Mouse (Mus musculus) gastrocnemius, postnatal 10 days (tissue): ENCODE measurements around the gene Zpbp. TPM values are rescaled to one million over a fixed set of nuclear protein-coding genes. Genes with fewer than 3 reads are reported as not detected.
A peak's percentile ranks its signal among the peaks of the same experiment; 100 is the strongest.

Experiments used
- DNase-seq: peaks from one replicate; pipeline ENCODE4 v3.0.0; 2021; ENCODE audit warnings: mixed read lengths
- long read RNA-seq, 2 experiments: library from polyadenylated mRNA; stranded (forward); transcript quantifications; one replicate each; pipeline ENCODE4 v2.0.0; 2021
- total RNA-seq, 2 experiments: library from RNA; stranded (reverse); gene quantifications; 2 replicates each; pipeline ENCODE4 v1.2.3; 2021

Gene Zpbp
- under 1 TPM; 0.31 to 0.43 TPM for total RNA-seq
- long read RNA-seq, experiment 1, partial matches to known transcripts = 0 of 4 reads
- long read RNA-seq, experiment 1, other reads (novel, unspliced or antisense) = 4 of 4 reads
- long read RNA-seq, experiment 2, partial matches to known transcripts = 0 of 1 reads
- long read RNA-seq, experiment 2, other reads (novel, unspliced or antisense) = 1 of 1 reads

- peak; percentile 89 for DNase-seq
Observed at GRCm38 (mm10) chr11:11461635-11462560, at the start of gene Zpbp, which contains the start of gene Spata48. TSS of gene Zpbp (minus strand) at chr11:11462408. TSS of gene Spata48 (plus strand) at chr11:11462094.

- DNase-seq = no peak
Observed at GRCm38 (mm10) chr11:11509413-11509812, 47.2 kb upstream of the Zpbp start.

DNA sequence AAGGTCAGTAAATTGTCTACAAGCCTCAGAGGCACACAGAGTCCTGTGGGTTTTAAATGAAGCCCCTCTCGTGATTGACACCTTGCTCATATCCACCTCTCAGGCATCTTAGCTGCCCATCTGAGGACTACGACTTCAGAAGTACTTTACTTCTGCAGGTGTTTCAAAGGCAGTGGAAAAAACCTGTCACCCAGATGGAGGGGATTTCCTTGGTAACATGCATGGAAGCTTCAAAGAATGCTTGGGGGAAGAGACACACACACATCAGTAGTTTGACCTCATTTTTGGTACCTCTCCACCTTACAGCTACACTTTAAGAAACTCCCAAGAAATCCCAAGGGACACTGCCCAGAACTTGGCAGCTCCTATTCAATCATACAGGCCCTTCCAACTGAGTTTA is 44.0 kb upstream of the Zpbp start:
- DNase-seq = no peak

- peak; percentile 8 for DNase-seq
Observed at GRCm38 (mm10) chr11:11499944-11500343, 37.7 kb upstream of the Zpbp start.

- DNase-seq = no peak
Observed at GRCm38 (mm10) chr11:11495697-11496096, 33.5 kb upstream of the Zpbp start.

GRCm38 (mm10) chr11:11492044-11492443 is 29.8 kb upstream of the Zpbp start:
- no peak for DNase-seq

- DNase-seq = no peak
Observed at GRCm38 (mm10) chr11:11484378-11484777, 22.2 kb upstream of the Zpbp start.

GRCm38 (mm10) chr11:11468924-11469323 is 6.7 kb upstream of the Zpbp start:
- DNase-seq = no peak

DNA sequence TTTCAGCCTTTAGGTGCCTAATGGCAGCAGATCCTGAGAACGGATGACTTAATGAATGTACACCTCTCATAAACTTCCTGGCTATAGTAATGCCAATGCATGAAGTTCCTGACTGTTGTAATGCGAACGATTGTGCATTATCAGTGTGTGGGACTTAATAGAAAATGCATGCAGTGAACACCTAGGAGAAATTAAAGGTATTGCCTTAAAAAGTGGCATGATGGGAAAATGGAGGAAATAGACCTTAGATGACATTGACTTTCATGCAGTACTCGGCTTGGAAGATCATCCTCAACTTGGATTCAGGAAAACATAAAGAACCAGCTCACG is 318 bp upstream of the Zpbp start:
- DNase-seq = no peak

DNA sequence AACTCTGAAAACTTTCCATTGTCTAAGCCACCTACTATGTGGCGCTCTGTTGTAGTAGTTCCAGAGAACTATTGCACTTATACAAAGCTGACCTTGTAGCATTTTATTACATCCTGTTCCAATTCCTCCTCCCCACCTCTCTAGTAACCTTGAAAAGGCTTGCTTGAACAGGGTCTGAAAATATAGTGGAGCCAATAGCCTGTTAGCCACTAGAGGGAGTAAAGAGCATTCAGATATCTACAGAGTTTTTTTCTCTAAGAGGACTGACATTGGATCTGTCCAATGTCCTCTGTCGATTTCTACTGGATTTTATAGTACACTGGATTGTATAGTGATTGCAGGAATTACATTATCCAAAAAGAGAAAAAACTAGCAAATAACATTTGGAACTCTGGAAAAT is 7.2 kb downstream of the Zpbp start:
- DNase-seq = no peak

GRCm38 (mm10) chr11:11417356-11417755 is 44.9 kb downstream of the Zpbp start:
- DNase-seq = no peak

- DNase-seq = no peak
Observed at GRCm38 (mm10) chr11:11414188-11414587, 48.0 kb downstream of the Zpbp start.

- no peak for DNase-seq
Observed at GRCm38 (mm10) chr11:11394686-11395085, 67.5 kb downstream of the Zpbp start.

DNA sequence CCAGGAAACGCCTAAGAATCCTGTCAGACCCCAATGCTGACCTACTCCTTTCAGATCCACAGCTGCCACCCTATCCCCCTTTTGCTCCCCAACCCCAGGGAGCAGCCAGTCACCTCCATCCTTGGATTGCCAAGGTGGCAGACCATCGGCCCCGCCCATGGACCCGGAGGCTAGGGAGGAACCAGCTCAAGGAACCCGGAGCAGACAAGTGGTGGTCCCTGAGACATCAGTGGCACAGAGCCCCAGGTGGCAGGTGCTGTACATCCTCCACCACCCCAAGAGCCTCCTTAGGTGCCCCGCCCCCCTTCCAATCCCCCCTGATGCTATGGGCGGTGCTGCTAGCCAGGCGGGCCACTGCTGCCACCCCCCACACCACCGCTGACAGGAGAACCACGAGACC is 69.0 kb downstream of the Zpbp start:
- DNase-seq = no peak

DNA sequence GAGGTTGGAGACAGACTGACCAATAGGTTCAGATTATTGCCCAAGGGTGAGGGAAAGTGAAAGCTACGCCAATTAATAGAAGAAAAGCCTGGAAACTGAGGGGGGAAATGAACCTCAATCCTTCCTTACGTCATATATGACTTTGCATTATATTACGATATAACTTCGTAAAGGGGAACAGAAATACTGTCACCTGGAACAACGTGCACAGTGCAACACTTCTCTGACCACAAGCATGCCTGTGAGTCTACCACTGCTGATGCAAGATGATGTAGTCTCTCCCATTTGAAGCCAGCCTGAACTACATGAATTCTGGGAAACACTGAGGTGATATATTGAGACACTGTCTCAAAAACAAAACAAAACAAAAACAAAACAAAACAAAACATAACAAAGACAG is 90.9 kb downstream of the Zpbp start:
- no peak for DNase-seq

- DNase-seq = no peak
Observed at GRCm38 (mm10) chr11:11283512-11283911, 178.7 kb downstream of the Zpbp start.

DNA sequence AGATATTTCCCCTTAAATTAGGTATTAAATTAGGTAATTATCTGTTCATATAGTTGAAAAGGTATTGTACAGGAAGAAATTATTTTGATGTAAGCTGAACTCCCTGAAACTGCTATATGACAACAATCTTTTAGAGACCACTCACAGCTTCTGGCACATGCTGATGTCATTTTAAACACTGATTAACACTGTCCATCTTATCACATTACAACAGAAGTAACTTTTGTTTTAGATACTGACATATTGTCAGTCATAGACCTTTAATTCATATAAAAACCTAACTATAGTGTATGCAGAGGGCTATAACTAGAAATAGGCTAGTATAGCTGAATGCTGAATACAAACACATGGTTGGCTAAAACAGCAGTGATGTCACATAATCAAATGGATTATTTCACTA is 182.1 kb downstream of the Zpbp start:
- DNase-seq = no peak

DNA sequence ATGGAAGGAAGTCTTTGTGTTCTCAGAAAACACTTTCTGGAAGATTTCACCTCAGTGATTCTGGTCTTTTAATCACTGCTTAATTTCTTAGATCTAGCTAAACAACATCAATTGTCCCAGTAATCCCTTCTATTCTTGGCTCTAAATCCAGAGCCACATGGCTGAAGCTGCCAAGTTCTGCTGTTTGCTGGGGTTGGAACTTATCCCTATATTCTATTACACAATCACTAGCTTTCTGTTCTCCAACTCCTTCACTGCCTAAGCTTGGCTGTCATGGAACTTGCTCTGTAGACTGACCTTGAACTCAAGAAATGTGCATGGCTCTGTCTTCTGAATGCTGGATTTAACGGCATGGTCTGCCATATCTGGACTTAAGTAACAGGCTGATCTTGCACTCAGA is 204.9 kb downstream of the Zpbp start:
- DNase-seq = no peak

DNA sequence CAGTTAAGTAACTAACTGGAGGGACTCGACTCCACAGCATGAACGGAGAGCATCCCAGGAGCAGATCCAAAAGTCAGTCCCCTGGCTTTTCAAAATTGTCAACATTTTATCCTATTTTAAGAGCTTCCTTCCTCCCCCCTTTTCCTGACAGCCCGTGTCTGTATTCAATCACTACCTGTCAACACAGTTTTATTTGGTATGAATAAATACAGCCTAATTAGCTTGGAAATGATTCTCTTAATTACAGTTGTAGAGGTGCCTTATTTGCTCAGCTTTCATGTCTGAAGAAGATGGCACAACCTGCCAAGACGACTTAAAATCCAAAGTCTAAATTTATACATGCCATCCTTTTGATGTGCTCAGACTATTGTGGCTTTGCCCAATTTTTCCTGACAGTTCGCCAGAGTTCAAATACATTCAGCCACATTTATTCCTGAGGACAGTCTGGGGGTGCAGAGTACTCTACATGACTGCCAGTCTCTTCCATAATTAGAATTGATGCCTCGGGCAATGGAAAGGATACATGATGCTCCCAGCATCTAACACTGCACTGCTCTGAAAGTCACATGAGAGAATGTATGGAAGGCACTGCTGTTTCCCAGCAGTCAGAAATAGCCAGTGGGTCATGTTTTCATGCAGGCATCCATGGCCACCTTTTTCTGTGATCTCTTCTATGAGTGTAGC is 219.4 kb downstream of the Zpbp start:
- no peak for DNase-seq

DNA sequence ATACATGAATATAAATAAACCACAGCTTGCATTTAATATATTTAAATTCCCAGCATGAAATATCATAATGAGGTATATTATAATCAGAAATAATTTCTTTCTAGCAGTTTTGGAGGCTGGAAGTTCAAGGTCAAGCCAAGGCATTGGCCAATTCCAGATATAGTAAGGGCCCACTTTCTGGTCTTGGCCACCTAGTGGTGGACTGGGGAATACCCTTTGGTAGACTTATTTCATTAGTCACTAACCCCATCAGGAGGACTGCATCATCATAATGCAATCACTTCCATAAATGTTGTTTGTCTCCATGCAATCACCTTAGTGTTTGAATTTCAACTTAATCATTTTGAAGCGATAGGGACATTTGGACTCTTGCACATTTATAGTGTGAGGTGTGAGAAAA is 222.9 kb downstream of the Zpbp start:
- DNase-seq = no peak
